Mouse (Mus musculus): ENCODE measurements at regions not wholly inside any gene's neighbourhood (a gene's known extent, or its start where the extent isn't known, plus 50 kb on each side); places are given as distances from the start of the nearest gene placed in this dataset.

- peak; percentile 14; the same call in 1 of the 2 replicates for ATAC-seq (ENCODE audit: low TSS enrichment)
These were observed 85.7 kb downstream of the 1700001O22Rik start for GRCm38 (mm10) chr2:30717566-30718328.

- ATAC-seq (ENCODE audit: low TSS enrichment): no peak
These were observed 86.6 kb downstream of the 1700001O22Rik start for GRCm38 (mm10) chr2:30716580-30717565.

- no peak for ATAC-seq (ENCODE audit: low TSS enrichment)
These were observed 87.6 kb downstream of the 1700001O22Rik start for GRCm38 (mm10) chr2:30715720-30716310.

GRCm38 (mm10) chr2:30713535-30713934 lies 89.9 kb downstream of the 1700001O22Rik start:
- ATAC-seq (ENCODE audit: low TSS enrichment): no peak

- no peak for ATAC-seq (ENCODE audit: low TSS enrichment)
These were observed 90.5 kb downstream of the 1700001O22Rik start for GRCm38 (mm10) chr2:30712841-30713401.

- ATAC-seq (ENCODE audit: low TSS enrichment): peak; percentile 35
These were observed 91.5 kb downstream of the 1700001O22Rik start for GRCm38 (mm10) chr2:30711853-30712498.

- ATAC-seq (ENCODE audit: low TSS enrichment): no peak
These were observed 92.0 kb downstream of the 1700001O22Rik start for GRCm38 (mm10) chr2:30711476-30711852.

- ATAC-seq (ENCODE audit: low TSS enrichment): no peak
These were observed 92.6 kb downstream of the 1700001O22Rik start for GRCm38 (mm10) chr2:30710895-30711294.

- no peak for ATAC-seq (ENCODE audit: low TSS enrichment)
These were observed 94.0 kb downstream of the 1700001O22Rik start for GRCm38 (mm10) chr2:30709386-30709884.

- ATAC-seq (ENCODE audit: low TSS enrichment): no peak
These were observed 94.6 kb downstream of the 1700001O22Rik start for GRCm38 (mm10) chr2:30708762-30709385.

- ATAC-seq (ENCODE audit: low TSS enrichment): peak; percentile 24
These were observed 95.3 kb downstream of the 1700001O22Rik start for GRCm38 (mm10) chr2:30708001-30708683.

GRCm38 (mm10) chr2:30707099-30708000 lies 96.1 kb downstream of the 1700001O22Rik start:
- peak; percentile 39 for ATAC-seq (ENCODE audit: low TSS enrichment)

- ATAC-seq (ENCODE audit: low TSS enrichment): no peak
These were observed 97.4 kb downstream of the 1700001O22Rik start for GRCm38 (mm10) chr2:30706036-30706435.

GRCm38 (mm10) chr2:30703308-30703707 lies 100.2 kb downstream of the 1700001O22Rik start:
- no peak for ATAC-seq (ENCODE audit: low TSS enrichment)

GRCm38 (mm10) chr2:30702711-30703110 lies 100.8 kb downstream of the 1700001O22Rik start:
- no peak for ATAC-seq (ENCODE audit: low TSS enrichment)

GRCm38 (mm10) chr2:30700890-30701289 lies 102.6 kb downstream of the 1700001O22Rik start:
- ATAC-seq (ENCODE audit: low TSS enrichment): no peak

- ATAC-seq (ENCODE audit: low TSS enrichment): no peak
These were observed 103.0 kb downstream of the 1700001O22Rik start for GRCm38 (mm10) chr2:30700471-30700870.

GRCm38 (mm10) chr2:30699797-30700454 lies 103.5 kb downstream of the 1700001O22Rik start:
- peak; percentile 86 for ATAC-seq (ENCODE audit: low TSS enrichment)

Data from frontal cortex, adult (tissue).